Mouse (Mus musculus) megakaryocyte-erythroid progenitor cell, adult 5 weeks (primary cell): ENCODE measurements around the gene Krt84. TPM values are rescaled to one million over a fixed set of nuclear protein-coding genes. Genes with fewer than 3 reads are reported as not detected.

Experiments
- polyA plus RNA-seq: library from polyadenylated mRNA; stranded (reverse); fragments of >175 nt; gene quantifications from 2 replicates; pipeline ENCODE4 v1.2.3, GENCODE M21; 2012

The Krt84 gene
- not detected in 2 replicates for polyA plus RNA-seq

DNA sequence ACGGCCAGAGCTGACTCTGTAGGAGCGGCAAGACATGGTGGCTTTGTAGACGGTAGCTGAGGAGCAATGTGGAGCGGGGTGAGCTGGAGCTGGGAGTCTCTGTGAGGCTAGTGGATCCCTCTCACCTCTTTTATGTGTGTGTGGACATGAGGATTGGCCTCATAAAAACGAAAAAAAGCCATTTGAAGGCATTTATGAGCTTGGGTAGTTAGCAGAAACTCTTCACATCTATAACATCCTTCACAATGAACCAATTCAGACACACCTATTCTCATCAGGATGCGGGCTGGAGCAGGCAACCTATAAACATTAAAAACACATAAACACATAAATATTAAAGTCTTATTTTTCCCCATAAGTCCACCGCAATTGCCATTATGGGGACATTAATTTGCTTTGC, at the start of gene Krt84:
TSS of gene Krt84 (minus strand) at position 101 of the 400 bp plus-strand sequence.

DNA sequence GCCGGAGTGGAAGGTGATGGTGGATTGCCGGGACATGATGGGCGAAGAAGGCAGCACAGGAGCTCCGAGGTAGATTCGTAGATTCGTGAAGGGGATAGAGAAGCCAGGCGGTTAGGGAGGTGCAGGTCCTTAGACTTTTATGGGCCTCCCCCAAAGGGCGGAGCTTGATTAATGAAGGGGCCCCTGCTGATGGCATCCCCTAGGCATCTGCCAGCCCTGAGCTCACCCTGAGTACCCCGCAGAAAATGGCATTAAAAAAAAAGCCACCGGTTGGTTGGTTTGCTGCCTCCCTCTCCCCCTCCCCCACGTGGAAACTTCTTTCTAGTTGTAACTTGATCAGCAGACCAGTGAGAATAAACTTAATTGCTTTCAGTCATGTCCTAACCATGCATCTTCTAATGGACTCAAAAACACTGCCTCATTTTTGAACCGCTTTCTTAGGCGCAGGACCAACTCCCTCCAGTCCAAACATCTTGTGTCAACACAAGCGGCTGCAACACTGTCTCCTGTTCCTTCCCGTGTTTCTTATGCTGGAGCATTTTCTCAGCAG, 41.3 kb upstream of the Krt84 start, which contains the start of gene Krt75:
TSS of gene Krt75 (minus strand) at position 109 of the 550 bp plus-strand sequence.

DNA sequence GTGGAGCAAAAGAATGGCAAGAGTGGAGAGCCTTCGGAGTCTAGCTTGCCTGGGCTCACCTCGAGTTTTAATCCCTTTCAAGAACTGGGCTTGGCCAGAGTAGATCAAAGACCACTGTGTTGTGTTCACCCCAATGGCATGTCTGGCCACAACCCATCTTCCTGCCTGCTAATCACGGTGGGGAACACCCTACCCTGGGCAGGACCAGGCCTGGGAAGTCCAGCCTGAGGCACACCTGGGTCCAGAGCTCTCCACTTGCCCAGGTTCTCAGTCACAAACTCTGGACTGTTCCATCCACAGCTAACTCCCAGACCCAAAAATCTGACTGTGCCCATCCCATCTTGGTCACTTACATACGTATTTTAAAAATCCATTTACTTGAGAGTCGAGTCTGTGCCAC, 30.2 kb upstream of the Krt84 start, which contains the start of gene Krt90:
TSS of gene Krt90 (minus strand) at position 101 of the 400 bp plus-strand sequence.

DNA sequence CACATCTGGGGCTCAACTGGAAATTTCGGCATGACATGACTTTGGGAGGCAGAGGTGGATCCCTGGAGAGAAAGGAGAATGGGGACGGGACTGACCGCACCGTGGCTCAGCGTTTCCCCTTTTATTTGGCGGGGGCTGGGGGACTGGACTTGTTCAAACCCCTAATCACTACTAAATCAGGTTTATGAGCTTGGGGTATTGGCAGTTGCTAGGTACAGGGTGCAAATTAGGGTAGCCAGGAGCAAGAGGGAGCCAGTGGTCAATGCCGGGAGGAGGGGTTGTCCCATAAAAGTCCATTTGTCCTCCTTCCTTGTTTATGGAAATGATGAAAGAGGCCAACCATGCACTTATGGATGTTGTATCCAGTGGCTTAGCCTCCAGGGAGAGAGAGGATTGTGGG, 17.9 kb upstream of the Krt84 start, which contains the start of gene Krt82:
TSS of gene Krt82 (minus strand) at position 101 of the 400 bp plus-strand sequence.

DNA sequence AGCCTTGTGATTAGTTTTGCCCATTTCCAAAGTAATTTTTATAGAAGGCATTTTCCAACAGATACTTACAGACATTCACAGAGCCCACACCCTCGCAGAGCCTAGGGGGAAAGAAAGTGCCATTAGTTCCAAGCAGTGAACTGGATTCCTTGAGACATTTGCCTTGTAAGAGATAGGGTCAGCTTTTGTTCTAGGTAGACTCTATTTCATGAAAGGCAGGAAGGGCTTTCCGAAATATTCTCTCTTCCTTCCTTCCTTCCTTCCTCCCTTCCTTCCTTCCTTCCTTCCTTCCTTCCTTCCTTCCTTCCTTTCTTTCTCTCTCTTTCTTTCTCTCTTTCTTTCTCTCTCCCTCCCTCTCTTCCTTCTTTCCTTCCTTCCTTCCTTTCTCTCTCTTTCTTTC, 15.5 kb downstream of the Krt84 start, which contains the start of gene Gm49425:
TSS of gene Gm49425 (minus strand) at position 101 of the 400 bp plus-strand sequence.

DNA sequence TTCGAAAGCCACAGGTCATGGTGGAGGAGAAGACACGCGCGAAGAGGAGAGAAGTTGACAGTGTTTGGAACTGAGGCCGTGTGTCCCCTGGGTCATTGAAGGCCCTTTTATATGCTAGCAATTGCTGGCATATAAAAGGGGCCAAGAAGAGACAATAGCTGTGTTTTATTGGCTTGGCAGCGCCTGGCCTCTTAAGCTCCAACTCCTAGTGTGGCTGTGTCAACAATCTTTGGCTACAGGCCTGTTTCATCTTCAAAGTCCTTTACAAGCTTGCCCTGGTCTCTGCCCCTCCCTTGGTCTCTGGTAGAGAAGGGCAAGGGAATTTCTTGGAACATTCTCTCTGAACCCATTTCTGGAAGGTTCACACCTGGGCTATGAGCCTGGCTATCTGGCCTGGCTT, 41.2 kb downstream of the Krt84 start, which contains the start of gene Krt83:
TSS of gene Krt83 (minus strand) at position 82 of the 400 bp plus-strand sequence.

Other genes with a start within 250 kb of the Krt84 start
- 68.8 and 70.0 TPM in 2 replicates for gene Atg101, start 248.5 kb downstream of the Krt84 start, polyA plus RNA-seq
- gene 6030408B16Rik, start 239.6 kb downstream of the Krt84 start, polyA plus RNA-seq, result 0.05 and 0.25 TPM in 2 replicates
- 1.8 and 1.9 TPM in 2 replicates for gene Krt80, start 162.7 kb downstream of the Krt84 start, polyA plus RNA-seq
- gene Krt7, start 121.8 kb downstream of the Krt84 start, polyA plus RNA-seq, result 0.37 and 1.1 TPM in 2 replicates
- 0.03 TPM in 1 of 2 replicates, not detected in the other for gene Krt87, start 94.0 kb downstream of the Krt84 start, polyA plus RNA-seq
- not detected in 2 replicates for gene Krt88, start 85.1 kb downstream of the Krt84 start, polyA plus RNA-seq
- not detected in 2 replicates for gene Krt81, start 69.1 kb downstream of the Krt84 start, polyA plus RNA-seq
- gene Krt86, start 59.3 kb downstream of the Krt84 start, polyA plus RNA-seq, result 0.08 and 0.31 TPM in 2 replicates
- gene Krt83, start 41.3 kb downstream of the Krt84 start, polyA plus RNA-seq, result 0.38 and 0.40 TPM in 2 replicates
- gene Gm49425, start 15.6 kb downstream of the Krt84 start, polyA plus RNA-seq, result not detected in 2 replicates
- not detected in 2 replicates for gene Krt82, start 17.8 kb upstream of the Krt84 start, polyA plus RNA-seq
- not detected in 2 replicates for gene Krt90, start 30.1 kb upstream of the Krt84 start, polyA plus RNA-seq
- not detected in 2 replicates for gene Krt75, start 41.1 kb upstream of the Krt84 start, polyA plus RNA-seq
- not detected in 2 replicates for gene Gm5414, start 95.4 kb upstream of the Krt84 start, polyA plus RNA-seq
- gene Gm5478, start 114.6 kb upstream of the Krt84 start, polyA plus RNA-seq, result not detected in 2 replicates
- not detected in 2 replicates for gene Krt6b, start 147.5 kb upstream of the Krt84 start, polyA plus RNA-seq
- not detected in 2 replicates for gene Krt6a, start 161.5 kb upstream of the Krt84 start, polyA plus RNA-seq
- not detected in 2 replicates for gene Krt5, start 180.1 kb upstream of the Krt84 start, polyA plus RNA-seq
- gene Krt71, start 210.3 kb upstream of the Krt84 start, polyA plus RNA-seq, result not detected in 2 replicates